Mouse (Mus musculus) 416B (cell line): ENCODE data around the gene Dpagt1.
A peak's percentile ranks its signal among the peaks of the same experiment; 100 is the strongest.
"Not testable (repeated sequence)": the region's sequence is repeated elsewhere in the genome, so short reads cannot be mapped to it uniquely, and the experiment has no call there.

Experiments
- DNase-seq: peaks from one replicate; pipeline ENCODE4 v3.0.0; 2011; ENCODE audit warnings: low read depth

Gene Dpagt1

DNA sequence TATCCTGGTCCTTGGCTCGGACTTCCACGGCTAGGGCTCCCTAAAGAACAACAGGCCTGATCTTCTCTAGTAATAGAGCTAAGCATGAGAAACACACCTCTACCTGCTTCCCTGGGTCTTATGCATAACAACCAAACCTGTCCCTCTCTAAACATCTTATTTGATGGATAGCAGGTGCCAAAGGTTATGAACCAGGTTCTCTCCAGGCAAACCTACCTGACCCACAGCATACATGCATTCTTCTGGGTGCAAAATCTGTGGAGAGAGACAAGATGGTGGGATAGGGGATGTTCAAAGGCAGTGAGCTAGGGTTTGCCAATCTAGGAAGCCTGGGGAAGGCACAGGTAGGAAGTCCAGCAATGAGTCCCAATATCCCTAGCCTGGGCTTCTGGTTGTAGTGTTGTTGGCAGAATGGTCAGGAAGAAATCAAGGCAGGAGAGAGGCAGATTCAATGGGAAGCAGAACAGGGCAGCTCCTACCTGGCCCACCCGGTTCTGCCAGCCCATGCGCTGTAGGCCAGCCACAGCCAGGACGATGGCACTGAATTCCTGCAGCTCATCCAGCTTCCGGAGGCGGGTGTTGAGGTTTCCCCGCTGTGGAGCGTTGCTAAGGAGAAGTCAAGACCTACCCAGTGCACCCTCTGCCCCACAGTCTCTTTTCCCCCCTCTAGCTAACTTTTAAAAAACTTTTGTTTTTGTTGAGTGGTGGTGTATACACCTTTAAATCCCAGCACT is 11.8 kb downstream of the Dpagt1 start:
- peak; percentile 32 for DNase-seq

DNA sequence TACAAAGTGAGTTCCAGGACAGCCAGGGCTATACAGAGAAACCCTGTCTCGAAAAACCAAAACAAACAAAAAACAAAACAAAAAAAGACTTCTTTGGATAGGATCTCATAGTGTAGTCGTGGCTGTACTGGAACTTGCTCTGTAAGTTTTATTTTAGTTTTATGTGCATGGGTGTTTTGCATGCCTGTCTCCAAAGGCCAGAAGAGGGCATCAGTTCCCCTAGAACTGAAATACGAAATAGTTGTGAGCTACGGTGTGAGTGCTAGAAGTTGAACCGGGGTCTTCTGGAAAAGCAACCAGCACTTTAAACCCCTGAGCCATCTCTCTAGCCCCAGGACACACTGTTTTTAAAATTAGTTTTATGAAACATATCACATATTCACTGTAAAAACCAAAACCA is 12.8 kb downstream of the Dpagt1 start:
- peak; percentile 48 for DNase-seq

DNA sequence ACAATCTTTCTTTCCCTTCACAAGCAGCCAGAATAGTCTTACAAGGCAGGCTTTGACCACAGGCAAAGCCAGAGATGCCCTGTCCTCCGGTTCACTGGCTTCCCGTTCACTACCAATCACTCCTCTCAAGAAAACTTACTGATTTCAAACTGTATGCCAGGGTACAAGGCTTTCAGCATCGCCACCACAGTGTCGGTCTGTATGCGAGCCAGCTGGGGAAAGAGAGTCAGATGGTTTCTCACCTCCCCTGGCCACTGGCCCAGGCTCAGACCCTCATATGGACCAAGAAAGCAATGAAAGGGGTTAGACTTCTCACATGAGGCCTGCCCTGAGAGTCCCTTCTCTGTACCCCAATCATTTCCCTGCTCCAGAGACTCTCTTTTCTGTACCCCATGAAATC is 15.7 kb downstream of the Dpagt1 start:
- DNase-seq: no peak

DNA sequence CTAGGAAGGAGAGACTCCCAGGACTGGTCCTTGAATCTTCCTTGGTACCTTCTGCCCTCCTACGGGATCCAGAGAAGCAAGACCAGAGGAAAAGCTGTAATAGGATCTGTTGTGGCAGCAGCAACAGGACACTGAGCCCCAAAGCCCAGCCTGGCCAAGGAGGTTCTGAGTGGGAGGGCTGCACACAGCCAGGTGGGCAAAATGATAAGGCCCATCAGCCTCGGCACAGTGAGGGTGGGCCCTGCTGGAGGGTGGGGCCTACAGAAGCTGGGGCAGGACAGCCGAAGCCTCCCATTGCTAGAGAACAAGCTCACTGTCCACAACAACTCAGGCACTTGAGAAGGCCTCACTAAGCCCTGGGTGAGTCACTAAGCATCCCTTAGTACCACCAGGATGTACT is 16.4 kb downstream of the Dpagt1 start:
- DNase-seq: no peak

DNA sequence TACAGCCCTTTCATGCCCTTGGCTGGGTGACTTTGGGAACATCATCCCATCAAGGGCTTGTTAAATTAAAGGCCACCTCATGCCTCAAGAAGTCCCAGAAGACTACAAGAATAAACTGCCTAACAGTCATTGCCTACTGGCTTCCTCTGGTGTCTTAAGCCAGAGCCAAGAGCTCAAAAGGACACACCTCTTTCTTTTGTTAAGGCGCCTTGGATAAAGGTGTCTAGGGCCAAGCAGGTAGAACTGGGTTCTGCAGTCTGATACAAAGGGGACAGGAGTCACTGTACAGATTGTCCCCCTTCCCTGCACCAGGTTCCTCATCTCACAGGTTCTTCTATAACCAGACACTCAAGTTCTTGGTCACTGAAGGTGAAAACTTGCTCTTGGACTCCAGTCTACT is 16.8 kb downstream of the Dpagt1 start:
- DNase-seq: no peak

DNA sequence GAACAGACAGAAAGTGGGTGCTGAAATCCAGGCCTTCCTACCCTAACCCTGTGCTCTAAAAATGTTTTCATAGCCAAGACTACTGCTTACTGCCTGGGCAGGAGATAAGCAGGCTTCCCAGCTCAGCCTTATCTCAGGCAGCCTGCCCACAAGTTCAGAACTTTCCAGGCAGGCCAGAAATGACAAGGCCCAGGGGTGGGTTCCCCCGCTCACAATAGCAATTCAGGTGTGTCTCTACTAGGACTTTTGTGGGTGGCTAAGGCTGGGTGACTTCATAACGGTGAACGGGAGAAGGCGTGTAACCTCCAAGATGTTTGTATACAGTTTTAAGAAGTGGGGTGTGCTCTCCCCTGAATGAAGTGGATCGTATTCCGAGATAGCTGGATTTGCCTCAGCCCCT is 17.5 kb downstream of the Dpagt1 start:
- DNase-seq: peak; percentile 81

DNA sequence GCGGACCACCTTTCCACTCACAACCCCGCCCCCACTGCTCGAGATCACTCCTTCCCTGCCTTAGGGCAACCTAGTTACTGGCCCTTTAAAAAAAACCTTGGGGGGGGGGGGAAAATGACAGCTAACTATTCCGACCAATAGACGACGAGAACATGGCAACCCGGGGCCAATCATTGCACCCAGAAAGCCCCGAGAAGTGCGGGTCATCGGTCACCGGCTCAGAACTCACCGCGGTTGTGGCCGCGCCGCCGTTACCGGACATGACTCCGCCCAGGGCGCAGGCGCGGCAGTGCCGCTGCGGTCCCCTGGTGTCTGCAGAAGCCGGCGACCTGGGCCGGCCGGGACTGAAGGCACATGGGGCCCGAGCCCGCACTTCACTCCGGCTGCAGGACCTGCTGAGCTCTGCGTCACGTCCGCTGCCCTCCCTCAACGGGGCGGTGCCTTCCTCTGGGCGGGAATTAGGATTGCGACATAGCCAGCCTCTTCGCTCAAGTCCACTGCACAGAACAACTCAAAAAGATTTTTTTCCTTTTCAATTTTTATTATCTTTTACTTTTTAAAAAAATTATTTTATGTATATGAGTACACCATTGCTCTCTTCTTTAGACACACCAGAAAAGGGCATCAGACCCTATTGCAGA is 18.1 kb downstream of the Dpagt1 start, which contains the start of gene Hmbs:
TSS of gene Hmbs (minus strand) at position 448 of the 641 bp plus-strand sequence.
- DNase-seq: peak; percentile 96

DNA sequence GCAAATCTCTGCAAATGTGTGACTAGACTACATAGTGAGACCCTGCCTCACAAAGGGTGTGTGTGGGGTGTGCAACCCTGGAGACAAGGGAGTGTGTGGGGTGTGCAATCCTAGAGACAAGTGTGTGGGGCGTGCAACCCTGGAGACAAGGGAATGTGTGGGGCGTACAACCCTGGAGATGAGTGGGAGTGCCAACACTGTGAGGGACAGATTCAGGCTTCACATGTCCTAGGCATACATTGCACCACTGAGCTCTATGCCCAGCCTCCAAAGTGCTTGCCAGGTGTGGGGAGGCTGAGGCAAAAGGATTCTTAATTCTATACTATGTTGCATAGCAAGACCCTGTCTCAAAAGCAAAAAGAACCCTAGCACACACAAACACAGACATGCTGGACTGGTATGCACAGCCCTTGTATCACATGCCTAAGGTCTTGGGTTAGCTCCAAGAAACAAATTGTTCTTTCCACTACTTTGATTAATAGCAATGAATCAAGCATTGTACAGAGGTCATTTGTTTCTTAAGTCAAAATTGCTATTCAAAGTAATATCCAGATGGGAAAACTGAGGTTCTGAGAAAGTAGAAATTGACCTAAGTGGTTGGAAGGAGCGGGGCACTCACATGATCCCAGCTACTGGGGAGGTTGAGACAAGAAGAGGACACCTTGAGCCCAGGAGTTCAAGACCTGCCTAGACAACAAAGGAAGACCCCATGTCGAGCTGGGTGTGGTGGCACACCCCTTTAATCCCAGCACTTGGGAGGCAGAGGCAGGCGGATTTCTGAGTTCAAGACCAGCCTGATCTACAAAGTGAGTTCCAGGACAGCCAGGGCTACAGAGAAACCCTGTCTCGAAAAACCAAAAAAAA is 20.0 kb downstream of the Dpagt1 start:
- DNase-seq: no peak

DNA sequence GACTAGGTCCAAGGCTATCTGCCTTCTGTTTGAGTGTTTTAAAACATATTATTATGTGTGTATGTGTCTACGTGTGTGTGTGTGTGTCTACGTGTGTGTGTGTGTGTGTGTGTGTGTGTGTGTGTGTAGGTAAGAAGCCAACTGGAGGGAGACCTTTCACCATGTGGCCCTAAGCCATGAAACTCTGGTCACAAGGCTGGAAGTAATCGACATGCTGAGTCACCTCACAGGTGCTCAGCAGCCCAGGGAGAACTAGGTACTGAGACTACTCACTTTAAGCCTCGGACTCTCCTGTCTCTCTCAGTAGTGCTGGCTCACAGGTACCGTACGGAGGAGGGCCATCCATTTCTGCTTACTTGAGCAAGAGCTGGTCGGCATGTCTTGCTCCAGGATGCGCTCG is 21.3 kb downstream of the Dpagt1 start:
- no peak for DNase-seq

DNA sequence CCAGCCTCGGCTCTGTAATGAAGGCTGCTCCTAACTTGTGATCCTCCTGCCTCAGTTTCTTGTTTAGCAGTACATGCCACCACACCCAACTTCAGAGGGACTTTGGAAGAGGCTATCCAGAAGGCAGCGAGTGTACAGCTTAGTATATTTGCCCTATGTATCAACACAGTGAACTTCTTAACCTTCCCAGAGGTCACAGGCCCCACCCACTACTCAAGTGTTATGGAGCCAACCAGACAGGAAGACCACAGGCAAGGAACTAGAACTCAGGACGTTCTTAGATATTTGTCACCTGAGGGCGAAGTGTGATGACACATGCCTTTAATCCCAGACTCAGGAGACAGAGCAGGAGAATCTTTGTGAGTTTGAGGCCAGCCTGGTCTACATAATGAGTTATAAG is 21.8 kb downstream of the Dpagt1 start:
- no peak for DNase-seq

DNA sequence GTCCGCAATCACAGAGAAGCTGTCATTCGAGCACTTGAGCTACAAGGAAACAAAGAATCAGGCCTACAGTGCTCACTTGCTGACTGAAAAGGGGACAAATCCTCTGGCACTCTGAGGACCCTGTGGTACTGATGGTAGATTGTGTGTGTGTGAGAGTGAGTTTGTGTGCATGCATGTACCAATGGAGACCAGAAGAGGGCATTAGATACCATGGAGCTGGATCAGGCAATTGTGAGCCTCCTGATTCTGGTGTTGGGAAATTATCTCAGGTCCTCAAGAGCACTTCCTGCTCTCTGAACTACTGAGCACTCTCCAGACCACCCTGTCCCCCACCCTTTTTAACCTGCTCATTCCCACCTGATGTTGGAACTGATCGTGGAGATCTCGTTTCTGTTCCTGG is 22.7 kb downstream of the Dpagt1 start:
- no peak for DNase-seq

DNA sequence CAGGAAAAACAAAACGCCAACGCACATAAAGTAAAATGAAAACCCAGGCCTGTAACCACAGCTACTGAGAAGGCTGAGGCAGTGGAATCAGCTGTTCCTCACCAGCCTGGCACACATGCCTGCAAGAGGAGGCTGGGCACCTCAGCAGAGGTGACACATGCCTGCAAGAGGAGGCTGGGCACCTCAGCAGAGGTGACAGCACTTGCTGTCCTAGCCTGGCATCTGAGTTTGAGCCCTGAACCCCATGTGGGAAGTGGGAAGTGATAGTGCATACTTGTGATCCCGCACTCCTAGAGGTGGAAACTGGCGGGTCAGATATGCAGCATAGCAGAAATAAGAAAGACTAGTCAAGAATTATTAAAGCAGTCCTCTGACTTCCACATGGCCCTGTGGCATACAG is 25.6 kb downstream of the Dpagt1 start:
- DNase-seq: no peak

DNA sequence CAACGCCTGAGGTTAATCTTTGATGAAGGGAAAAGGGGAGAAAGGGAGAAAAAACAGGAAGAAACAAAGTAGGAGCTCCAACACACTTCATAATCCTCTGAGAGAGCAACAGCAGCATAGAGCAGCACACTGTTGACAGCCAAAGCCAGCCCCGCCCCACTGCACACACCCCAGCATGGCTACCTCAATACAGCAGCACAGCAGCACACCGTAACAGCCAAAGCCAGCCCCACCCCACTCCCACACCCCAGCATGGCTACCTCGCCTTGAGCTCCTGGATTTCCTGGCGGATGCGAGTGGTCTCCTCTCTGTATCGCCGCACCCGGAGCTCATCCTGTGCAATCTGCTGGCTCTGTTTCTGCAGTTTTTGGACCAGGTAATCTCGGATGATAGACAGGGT is 26.5 kb downstream of the Dpagt1 start:
- DNase-seq: no peak

DNA sequence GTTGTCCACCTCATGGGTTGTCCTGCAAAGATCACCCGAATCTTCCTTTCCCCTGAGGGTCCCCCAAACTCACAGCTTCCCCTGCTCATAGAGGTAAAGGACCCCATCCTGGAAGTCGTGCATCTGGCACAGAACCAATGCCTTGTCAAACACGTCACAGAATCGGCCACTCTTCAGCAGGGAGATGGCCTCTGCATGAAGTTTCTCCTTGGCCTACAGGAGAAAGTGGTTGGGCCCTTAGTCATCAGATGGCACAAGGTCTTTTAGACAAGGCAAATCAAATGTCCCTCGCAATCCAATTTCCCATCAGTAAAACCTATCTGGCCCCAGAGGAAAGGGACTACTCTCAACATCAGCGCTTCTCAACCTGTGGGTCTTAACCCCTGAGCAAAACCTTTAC is 27.3 kb downstream of the Dpagt1 start:
- no peak for DNase-seq

DNA sequence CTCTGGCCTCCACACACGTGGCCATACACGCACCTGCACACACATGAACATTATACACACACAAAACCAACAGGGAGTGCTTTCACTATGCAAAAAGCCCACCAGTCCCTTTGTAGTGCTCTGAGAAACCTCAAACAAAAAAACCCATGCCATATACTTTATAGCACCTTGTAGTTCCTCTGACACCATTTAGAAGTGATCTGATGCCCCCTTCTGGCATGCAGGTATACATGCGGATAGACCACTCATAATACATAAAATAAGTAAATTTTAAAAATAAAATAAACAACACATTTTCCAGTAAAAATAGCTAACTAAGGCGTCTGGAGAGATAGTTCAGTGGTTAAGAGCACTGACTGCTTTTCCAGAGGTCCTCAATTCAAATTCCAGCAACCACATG is 31.4 kb downstream of the Dpagt1 start:
- DNase-seq: peak; percentile 80

DNA sequence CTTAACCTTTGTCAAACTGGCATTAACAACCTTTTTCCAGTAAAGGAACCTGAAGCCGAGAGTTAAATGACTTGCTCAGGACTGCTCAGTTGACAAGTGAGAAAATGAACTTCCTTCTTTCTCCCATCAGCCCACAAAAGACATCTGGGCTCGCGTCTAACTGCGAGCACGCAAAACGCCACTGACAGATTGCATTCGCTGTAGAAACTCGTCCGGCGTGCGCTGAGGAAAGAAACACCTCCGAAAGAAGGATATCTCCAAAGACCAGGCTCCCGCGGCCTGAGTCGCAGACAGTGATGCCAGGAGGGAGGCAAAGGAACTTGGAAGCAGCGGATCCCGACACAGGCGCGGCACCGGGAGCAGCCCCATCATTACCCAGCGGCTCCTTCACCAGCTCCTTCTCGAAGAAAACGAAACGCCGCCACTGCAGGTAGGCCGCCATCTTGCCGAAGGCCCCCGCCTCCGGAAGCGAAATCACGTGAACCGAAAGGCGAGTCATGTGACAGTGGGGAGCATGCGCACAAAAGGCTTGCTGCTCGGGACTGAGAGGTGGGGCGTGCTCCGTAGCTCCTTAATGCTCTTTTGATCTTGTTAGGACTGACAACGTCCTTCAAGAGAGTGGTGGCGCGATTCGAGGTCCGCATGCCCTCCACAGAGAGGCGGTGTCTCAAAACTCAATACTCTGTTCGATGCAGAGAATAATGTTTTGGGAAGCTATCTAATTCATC is 35.5 kb downstream of the Dpagt1 start, which contains the start of gene Vps11:
TSS of gene Vps11 (minus strand) at position 481 of the 728 bp plus-strand sequence.
- DNase-seq: peak; percentile 98

DNA sequence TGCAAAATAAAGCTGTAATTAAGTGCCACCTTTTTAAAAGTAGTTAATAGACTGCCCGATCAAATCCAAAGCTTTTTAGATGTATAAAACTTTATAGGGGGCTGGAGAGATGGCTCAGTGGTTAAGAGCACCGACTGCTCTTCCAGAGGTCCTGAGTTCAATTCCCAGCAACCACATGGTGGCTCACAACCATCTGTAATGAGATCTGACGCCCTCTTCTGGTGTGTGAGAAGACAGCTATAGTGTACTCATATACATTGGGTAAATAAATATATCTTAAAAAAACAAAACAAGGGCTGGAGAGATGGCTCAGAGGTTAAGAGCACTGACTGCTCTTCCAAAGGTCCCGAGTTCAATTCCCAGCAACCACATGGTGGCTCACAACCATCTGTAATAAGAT is 36.1 kb downstream of the Dpagt1 start:
- DNase-seq: not testable (repeated sequence)

DNA sequence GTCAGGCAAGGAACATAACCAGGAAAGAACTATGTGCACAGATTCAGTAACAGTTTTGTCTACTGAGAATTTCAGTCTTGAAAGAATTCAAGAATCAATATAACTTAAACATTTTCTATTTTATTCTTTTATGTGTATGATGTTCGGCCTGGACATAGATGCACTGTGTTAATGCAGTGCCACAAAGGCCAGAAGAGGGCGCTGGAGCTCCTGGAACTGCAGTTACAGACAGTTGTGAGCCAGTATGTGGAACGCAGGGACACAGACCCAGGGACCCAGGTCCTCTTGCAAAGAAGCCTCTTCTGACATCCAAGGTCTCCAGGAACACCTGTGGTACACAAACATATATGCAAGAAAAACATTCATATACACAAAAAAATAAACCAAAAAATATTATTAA is 38.7 kb downstream of the Dpagt1 start:
- DNase-seq: peak; percentile 58

DNA sequence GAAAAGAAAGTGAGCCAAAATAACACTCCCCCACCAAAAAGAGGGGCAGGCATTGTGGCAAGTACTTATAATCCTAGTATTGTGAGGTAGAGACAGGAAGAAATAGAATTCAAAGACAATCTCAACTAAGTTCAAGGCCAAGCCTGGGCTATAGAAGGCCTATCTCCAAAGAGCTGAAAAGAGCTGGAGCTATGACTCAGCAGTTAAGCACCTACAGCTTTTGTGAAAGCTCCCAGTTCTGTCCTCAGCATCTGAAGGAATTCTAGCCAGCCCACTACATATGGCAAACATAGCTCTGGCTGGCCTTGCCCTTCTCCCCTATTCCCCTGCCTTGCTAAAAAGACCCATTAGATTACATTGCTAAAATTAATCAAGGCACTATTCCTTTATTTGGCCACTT is 47.6 kb downstream of the Dpagt1 start:
- DNase-seq: no peak

DNA sequence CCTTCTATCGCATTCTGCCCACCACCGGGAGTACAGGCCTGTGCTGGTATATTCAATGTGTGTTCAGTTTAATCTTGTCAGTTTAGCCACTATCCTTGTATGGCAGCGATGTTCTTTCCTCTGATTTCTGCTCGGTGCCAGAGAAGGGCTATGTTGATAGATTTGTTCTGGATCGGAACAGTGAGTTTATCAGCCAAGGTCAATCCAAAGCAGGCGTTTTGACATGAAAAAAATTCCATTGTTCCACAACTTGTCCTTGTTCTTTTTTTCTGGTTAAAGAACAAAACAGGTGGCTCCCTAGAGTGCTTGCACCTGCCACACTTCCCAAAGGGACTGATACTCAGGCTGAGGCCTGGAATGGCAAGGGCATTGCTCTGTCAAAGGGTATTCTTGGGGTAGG is 50.3 kb downstream of the Dpagt1 start:
- no peak for DNase-seq

DNA sequence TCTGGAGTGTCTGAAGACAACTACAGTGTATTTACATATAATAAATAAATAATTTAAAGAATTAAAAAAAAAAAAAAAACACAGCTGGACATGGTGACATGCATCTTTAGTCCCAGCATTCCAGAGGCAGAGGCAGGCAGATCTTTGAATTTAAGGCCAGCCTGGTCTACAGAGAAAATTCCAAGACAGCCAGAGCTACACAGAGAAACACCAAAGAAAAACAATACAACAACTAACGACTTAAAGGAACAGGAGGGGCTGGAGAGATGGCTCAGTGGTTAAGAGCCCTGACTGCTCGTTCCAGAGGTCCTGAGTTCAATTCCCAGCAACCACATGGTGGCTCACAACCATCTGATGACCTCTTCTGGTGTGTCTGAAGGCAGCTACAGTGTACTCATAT is 51.5 kb downstream of the Dpagt1 start:
- not testable (repeated sequence) for DNase-seq

DNA sequence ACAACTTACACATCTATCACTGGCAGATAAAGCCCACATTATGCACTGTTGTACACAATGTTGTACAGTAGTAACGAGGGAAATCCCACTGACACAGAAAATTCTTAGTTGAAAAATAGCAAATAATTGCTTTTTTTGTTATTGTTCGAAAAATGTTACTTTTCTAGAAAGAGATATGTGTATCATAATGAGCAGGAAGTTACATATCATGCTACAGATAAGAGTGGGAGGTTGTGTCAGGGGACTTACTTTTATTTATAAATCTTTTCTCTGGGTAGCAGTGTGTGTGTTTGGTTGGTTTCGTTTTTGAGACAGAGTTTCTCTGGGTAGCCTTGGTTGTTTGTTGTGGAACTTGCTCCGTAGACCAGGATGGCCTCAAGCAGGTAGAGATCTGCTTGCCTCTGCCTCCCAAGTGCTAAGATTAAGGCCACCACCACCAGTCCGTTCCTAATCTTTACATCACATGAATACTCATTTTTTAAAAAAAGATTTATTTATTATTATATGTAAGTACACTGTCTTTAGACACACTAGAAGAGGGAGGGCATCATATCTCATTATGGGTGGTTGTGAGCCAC is 52.4 kb downstream of the Dpagt1 start:
- DNase-seq: peak; percentile 40
